ENCODE assay signal across 17 mouse cellular contexts in the genomic region with DNA sequence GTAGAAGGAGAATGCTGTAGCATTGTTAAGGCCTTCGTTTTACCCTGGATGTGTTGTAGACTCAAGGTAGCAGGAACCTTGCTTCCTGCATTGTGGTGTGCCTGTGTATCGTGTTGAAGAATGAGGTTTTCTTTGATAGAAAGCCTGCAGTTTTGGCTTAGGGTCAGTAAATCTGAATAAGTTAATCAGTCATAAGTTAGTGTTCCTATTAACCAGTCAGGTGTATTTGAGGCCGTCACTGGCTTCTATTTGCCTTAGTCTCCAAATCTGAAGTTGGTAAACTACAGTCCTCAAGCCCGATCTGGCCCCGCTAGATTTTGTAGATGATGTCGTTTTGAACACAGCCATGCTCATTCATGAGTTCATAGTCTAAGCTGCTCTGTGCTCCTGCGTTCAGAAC.
"Had no signal": no experiment of that assay in that cellular context is flagged by ENCODE, and none has a peak within 500 bp of the region (broad histone marks: within the 10 kb centered on the region; RNA-seq: fewer than 3 reads in every experiment).

No protein-coding gene starts in this region.

- H3K9ac ChIP-seq: lung, embryonic 15.5 days; midbrain, embryonic 13.5 days; midbrain, embryonic 15.5 days; neural tube, embryonic 12.5 days; stomach, embryonic 15.5 days had no signal

- H3K27ac ChIP-seq: lung, embryonic 15.5 days; macrophage; midbrain, embryonic 13.5 days; midbrain, embryonic 15.5 days; neural tube, embryonic 12.5 days; stomach, embryonic 15.5 days; stomach, postnatal 0 days had no signal

- H3K4me1 ChIP-seq: midbrain, embryonic 13.5 days; stomach, embryonic 15.5 days had no signal

- DNase-seq: lung, adult 2 months; lung, postnatal 14 days; lung, postnatal 36 days; right cerebral cortex, postnatal 14 days; thymus, adult 2 months; thymus, postnatal 25 days; thymus, postnatal 4 days had no signal

- H3K27me3 ChIP-seq: midbrain, embryonic 13.5 days; midbrain, embryonic 15.5 days; neural tube, embryonic 12.5 days; stomach, embryonic 15.5 days had no signal

- H3K4me3 ChIP-seq: lung, embryonic 15.5 days; megakaryocyte, embryonic 14.5 days; midbrain, embryonic 13.5 days; midbrain, embryonic 15.5 days; neural tube, embryonic 12.5 days; stomach, embryonic 15.5 days had no signal

- H3K36me3 ChIP-seq: lung, embryonic 15.5 days; midbrain, embryonic 13.5 days; midbrain, embryonic 15.5 days; neural tube, embryonic 12.5 days; stomach, embryonic 15.5 days had no signal

- H3K9me3 ChIP-seq: lung, embryonic 15.5 days; megakaryocyte, embryonic 14.5 days; midbrain, embryonic 13.5 days; midbrain, embryonic 15.5 days; neural tube, embryonic 12.5 days; stomach, embryonic 15.5 days had no signal

- H3K4me2 ChIP-seq: lung, embryonic 15.5 days; midbrain, embryonic 11.5 days; midbrain, embryonic 13.5 days; midbrain, embryonic 15.5 days; neural tube, embryonic 12.5 days; stomach, embryonic 15.5 days had no signal

- ATAC-seq: lung, postnatal 0 days; midbrain, embryonic 13.5 days; midbrain, embryonic 15.5 days had no signal
